Mouse (Mus musculus): ENCODE results near the gene Mtor.

GRCm38 (mm10) chr4:148473496-148473895, 25.1 kb downstream of the Mtor start:
- TF ChIP-seq TBP (conservative IDR thresholded peaks at IDR 0.05; ENCODE audit: low read depth, low read length) (no peak), CTCF (conservative IDR thresholded peaks at IDR 0.05 in 1 of 2, IDR thresholded peaks at IDR 0.05 in 1 of 2; ENCODE audit: low read depth in 2 of 2, low read length in 2 of 2) (no peak), ETS1 (conservative IDR thresholded peaks at IDR 0.05; ENCODE audit: low read depth, low read length) (no peak), EP300 (IDR thresholded peaks at IDR 0.05; ENCODE audit: low read length) (no peak), CHD2 (IDR thresholded peaks at IDR 0.05; ENCODE audit: low read length) (no peak), NELFE (IDR thresholded peaks at IDR 0.05; ENCODE audit: low read depth, low read length) (no peak)

All from CH12.LX (cell line).